Mouse (Mus musculus) liver, embryonic 13.5 days (tissue): ENCODE measurements at regions not wholly inside any gene's neighbourhood (a gene's known extent, or its start where the extent isn't known, plus 50 kb on each side); places are given as distances from the start of the nearest gene placed in this dataset.

Experiments used
- ATAC-seq: fragments of 200-750 bp; cut with Nextera tagmentation; 2 replicates; pipeline ENCODE4 v1.8.0; 2017; ENCODE audit warnings: low read depth, mild to moderate bottlenecking, moderate number of reproducible peaks, moderate library complexity
- DNase-seq: peaks from one replicate; pipeline ENCODE4 v3.0.0; 2022
- H3K27ac ChIP-seq: fragments of 300-500 bp; sonication (generic); 2 replicates; pipeline ENCODE4 v1.5.1; 2015; ENCODE audit warnings: moderate library complexity, mild to moderate bottlenecking, inconsistent platforms
- H3K27me3 ChIP-seq: fragments of 300-500 bp; sonication (generic); 2 replicates; pipeline ENCODE4 v1.6.1; 2015; ENCODE audit warnings: mild to moderate bottlenecking, inconsistent platforms
- H3K36me3 ChIP-seq: fragments of 300-500 bp; sonication (generic); 2 replicates; pipeline ENCODE4 v1.6.1; 2015; ENCODE audit warnings: mild to moderate bottlenecking, inconsistent platforms
- H3K4me1 ChIP-seq: fragments of 300-500 bp; sonication (generic); replicated peaks from 2 replicates; pipeline ENCODE4 v1.6.1; 2015; ENCODE audit warnings: inconsistent platforms
- H3K4me2 ChIP-seq: fragments of 300-500 bp; sonication (generic); 2 replicates; pipeline ENCODE4 v1.6.1; 2015; ENCODE audit warnings: inconsistent platforms, mild to moderate bottlenecking, moderate library complexity
- H3K4me3 ChIP-seq: fragments of 300-500 bp; sonication (generic); replicated peaks from 2 replicates; pipeline ENCODE4 v1.5.1; 2015; ENCODE audit warnings: mild to moderate bottlenecking, inconsistent platforms
- H3K9ac ChIP-seq: fragments of 300-500 bp; sonication (generic); 2 replicates; pipeline ENCODE4 v1.6.1; 2015; ENCODE audit warnings: mild to moderate bottlenecking, inconsistent platforms
- H3K9me3 ChIP-seq: fragments of 300-500 bp; sonication (generic); replicated peaks from 2 replicates; pipeline ENCODE4 v1.6.1; 2016; ENCODE audit warnings: inconsistent platforms
- WGBS: fragments of 180-500 bp; shearing (Covaris S2); methylation state at CpG from one replicate; pipeline ENCODE4 v1.1.7; 2015; ENCODE audit not compliant: insufficient replicate concordance; 5-methylcytosine and 5-hydroxymethylcytosine counted together

GRCm38 (mm10) chr8:88972993-88973690 is 70.8 kb downstream of the Sall1 start:
- no peak for ATAC-seq
- H3K4me3 ChIP-seq: no peak overlapping the region
- H3K9ac ChIP-seq: no peak overlapping the region
- no peaks in the 10 kb centered on the region for H3K4me1 ChIP-seq
- H3K4me2 ChIP-seq: no peak overlapping the region
- 56% methylated on average over 15 of the region's 15 CpGs for WGBS
- H3K9me3 ChIP-seq: no peaks in the 10 kb centered on the region
- H3K36me3 ChIP-seq: no peaks in the 10 kb centered on the region
- H3K27ac ChIP-seq: no peak overlapping the region
- no peaks in the 10 kb centered on the region for H3K27me3 ChIP-seq
- no peak for DNase-seq

- DNase-seq (no peak), ATAC-seq (no peak)
- Histone ChIP-seq H3K4me2 (no peak overlapping the region), H3K27me3 (no peaks in the 10 kb centered on the region), H3K9me3 (0 out of 2 replicates have a peak, but pooled peaks cover 8% of the 10 kb centered on the region), H3K4me1 (no peaks in the 10 kb centered on the region), H3K4me3 (no peak overlapping the region), H3K27ac (no peak overlapping the region), H3K9ac (no peak overlapping the region), H3K36me3 (no peaks in the 10 kb centered on the region)
These were observed 85.1 kb downstream of the Sall1 start for GRCm38 (mm10) chr8:88958843-88959242.

- H3K9me3 ChIP-seq: 0 out of 2 replicates have a peak, but pooled peaks cover 8% of the 10 kb centered on the region
- H3K36me3 ChIP-seq: no peaks in the 10 kb centered on the region
- no peaks in the 10 kb centered on the region for H3K27me3 ChIP-seq
- H3K9ac ChIP-seq: no peak overlapping the region
- H3K27ac ChIP-seq: no peak overlapping the region
- no peak for ATAC-seq
- 39% methylated on average over 2 of the region's 2 CpGs for WGBS
- DNase-seq: no peak
- no peak overlapping the region for H3K4me2 ChIP-seq
- H3K4me3 ChIP-seq: no peak overlapping the region
- H3K4me1 ChIP-seq: no peaks in the 10 kb centered on the region
These were observed 90.8 kb downstream of the Sall1 start for GRCm38 (mm10) chr8:88953178-88953577.

GRCm38 (mm10) chr8:88951829-88952155 is 92.2 kb downstream of the Sall1 start:
- Histone ChIP-seq H3K9me3 (0 out of 2 replicates have a peak, but pooled peaks cover 1% of the 10 kb centered on the region), H3K27me3 (no peaks in the 10 kb centered on the region), H3K4me1 (no peaks in the 10 kb centered on the region), H3K27ac (no peak overlapping the region), H3K4me3 (no peak overlapping the region), H3K9ac (no peak overlapping the region), H3K36me3 (no peaks in the 10 kb centered on the region), H3K4me2 (no peak overlapping the region)
- DNase-seq: no peak
- 62% methylated on average over 7 of the region's 7 CpGs for WGBS
- no peak for ATAC-seq

GRCm38 (mm10) chr8:88951145-88951828 is 92.7 kb downstream of the Sall1 start:
- Histone ChIP-seq H3K27me3 (no peaks in the 10 kb centered on the region), H3K9me3 (no peaks in the 10 kb centered on the region), H3K36me3 (no peaks in the 10 kb centered on the region), H3K9ac (no peak overlapping the region), H3K27ac (no peak overlapping the region), H3K4me2 (no peak overlapping the region), H3K4me1 (no peaks in the 10 kb centered on the region), H3K4me3 (no peak overlapping the region)
- WGBS: 71% methylated on average over 16 of the region's 16 CpGs
- ATAC-seq (no peak), DNase-seq (no peak)

- no peak overlapping the region for H3K9ac ChIP-seq
- DNase-seq (no peak), ATAC-seq (no peak)
- no peak overlapping the region for H3K4me3 ChIP-seq
- H3K4me2 ChIP-seq: no peak overlapping the region
- H3K4me1 ChIP-seq: no peaks in the 10 kb centered on the region
- H3K27me3 ChIP-seq: no peaks in the 10 kb centered on the region
- H3K27ac ChIP-seq: no peak overlapping the region
- no peaks in the 10 kb centered on the region for H3K36me3 ChIP-seq
- no peaks in the 10 kb centered on the region for H3K9me3 ChIP-seq
- 72% methylated on average over 6 of the region's 6 CpGs for WGBS
These were observed 94.0 kb downstream of the Sall1 start for GRCm38 (mm10) chr8:88949975-88950374.

- WGBS: 70% methylated on average over 16 of the region's 16 CpGs
- no peak for ATAC-seq
These were observed 95.0 kb downstream of the Sall1 start for GRCm38 (mm10) chr8:88948981-88949380.

GRCm38 (mm10) chr8:88948328-88948727 is 95.6 kb downstream of the Sall1 start:
- Histone ChIP-seq H3K27me3 (no peaks in the 10 kb centered on the region), H3K27ac (no peak overlapping the region), H3K36me3 (no peaks in the 10 kb centered on the region), H3K4me1 (no peaks in the 10 kb centered on the region), H3K4me2 (no peak overlapping the region), H3K4me3 (no peak overlapping the region), H3K9ac (no peak overlapping the region), H3K9me3 (no peaks in the 10 kb centered on the region)
- ATAC-seq: no peak
- DNase-seq: no peak
- 44% methylated on average over 6 of the region's 6 CpGs for WGBS

More at GRCm38 (mm10) chr8:88948981-88949380, 95.0 kb downstream of the Sall1 start:
- H3K27ac ChIP-seq: no peak overlapping the region
- no peak overlapping the region for H3K9ac ChIP-seq
- H3K4me2 ChIP-seq: no peak overlapping the region
- H3K4me3 ChIP-seq: no peak overlapping the region
- no peaks in the 10 kb centered on the region for H3K27me3 ChIP-seq
- H3K9me3 ChIP-seq: no peaks in the 10 kb centered on the region
- DNase-seq: no peak
- no peaks in the 10 kb centered on the region for H3K36me3 ChIP-seq
- H3K4me1 ChIP-seq: no peaks in the 10 kb centered on the region

- DNase-seq (no peak), ATAC-seq (no peak)
- no peak overlapping the region for H3K4me2 ChIP-seq
- no peak overlapping the region for H3K9ac ChIP-seq
- no peaks in the 10 kb centered on the region for H3K4me1 ChIP-seq
- no peaks in the 10 kb centered on the region for H3K27me3 ChIP-seq
- 50% methylated on average over 3 of the region's 3 CpGs for WGBS
- H3K9me3 ChIP-seq: no peaks in the 10 kb centered on the region
- no peak overlapping the region for H3K27ac ChIP-seq
- no peaks in the 10 kb centered on the region for H3K36me3 ChIP-seq
- H3K4me3 ChIP-seq: no peak overlapping the region
These were observed 96.6 kb downstream of the Sall1 start for GRCm38 (mm10) chr8:88947384-88947783.

- H3K36me3 ChIP-seq: no peaks in the 10 kb centered on the region
- no peak overlapping the region for H3K4me3 ChIP-seq
- H3K9ac ChIP-seq: no peak overlapping the region
- H3K4me1 ChIP-seq: no peaks in the 10 kb centered on the region
- H3K9me3 ChIP-seq: no peaks in the 10 kb centered on the region
- WGBS: 48% methylated on average over 8 of the region's 8 CpGs
- ATAC-seq (no peak), DNase-seq (no peak)
- no peak overlapping the region for H3K27ac ChIP-seq
- H3K4me2 ChIP-seq: no peak overlapping the region
- H3K27me3 ChIP-seq: no peaks in the 10 kb centered on the region
These were observed 98.3 kb downstream of the Sall1 start for GRCm38 (mm10) chr8:88945656-88946055.

- ATAC-seq: no peak
- H3K9ac ChIP-seq: no peak overlapping the region
- H3K4me3 ChIP-seq: no peak overlapping the region
- no peak overlapping the region for H3K4me2 ChIP-seq
- no peaks in the 10 kb centered on the region for H3K27me3 ChIP-seq
- H3K36me3 ChIP-seq: no peaks in the 10 kb centered on the region
- no peak overlapping the region for H3K27ac ChIP-seq
- no peaks in the 10 kb centered on the region for H3K4me1 ChIP-seq
- no peaks in the 10 kb centered on the region for H3K9me3 ChIP-seq
- 40% methylated on average over 4 of the region's 4 CpGs for WGBS
- no peak for DNase-seq
These were observed 99.9 kb downstream of the Sall1 start for GRCm38 (mm10) chr8:88944038-88944437.
